Mouse (Mus musculus) megakaryocyte, embryonic 14.5 days (primary cell): ENCODE data around the gene Nrxn2. TPM values are rescaled to one million over a fixed set of nuclear protein-coding genes. Genes with fewer than 3 reads are reported as not detected.

Experiments used
- H3K27me3 ChIP-seq: replicated peaks from 2 replicates; pipeline ENCODE3; 2012; ENCODE audit warnings: inconsistent platforms
- H3K36me3 ChIP-seq: replicated peaks from 2 replicates; pipeline ENCODE3; 2012; ENCODE audit warnings: low read length, inconsistent platforms, mixed read lengths
- H3K4me1 ChIP-seq: 2 replicates; pipeline ENCODE4 v1.6.1; 2012; ENCODE audit warnings: inconsistent platforms
- H3K4me3 ChIP-seq: replicated peaks from 2 replicates; pipeline ENCODE3; 2012; ENCODE audit warnings: moderate library complexity, mild to moderate bottlenecking, inconsistent platforms
- H3K9me3 ChIP-seq: 2 replicates; pipeline ENCODE4 v1.6.1; 2012; ENCODE audit warnings: inconsistent platforms
- FLI1 ChIP-seq: IDR thresholded peaks from 2 replicates; pipeline ENCODE4 v1.6.1; 2012; ENCODE audit warnings: low read length, inconsistent platforms, mixed read lengths
- GATA1 ChIP-seq: IDR thresholded peaks from 3 replicates; pipeline ENCODE4 v1.6.1; 2012; ENCODE audit warnings: mixed read lengths, low read length, inconsistent platforms, borderline replicate concordance
- polyA plus RNA-seq: library from polyadenylated mRNA; stranded (reverse); fragments of >175 nt; gene quantifications from 2 replicates; pipeline ENCODE4 v1.2.3, GENCODE M21; 2012; ENCODE audit warnings: low replicate concordance; ENCODE audit not compliant: insufficient read depth

The Nrxn2 gene
- polyA plus RNA-seq, 1 experiment: 0.62 TPM

DNA sequence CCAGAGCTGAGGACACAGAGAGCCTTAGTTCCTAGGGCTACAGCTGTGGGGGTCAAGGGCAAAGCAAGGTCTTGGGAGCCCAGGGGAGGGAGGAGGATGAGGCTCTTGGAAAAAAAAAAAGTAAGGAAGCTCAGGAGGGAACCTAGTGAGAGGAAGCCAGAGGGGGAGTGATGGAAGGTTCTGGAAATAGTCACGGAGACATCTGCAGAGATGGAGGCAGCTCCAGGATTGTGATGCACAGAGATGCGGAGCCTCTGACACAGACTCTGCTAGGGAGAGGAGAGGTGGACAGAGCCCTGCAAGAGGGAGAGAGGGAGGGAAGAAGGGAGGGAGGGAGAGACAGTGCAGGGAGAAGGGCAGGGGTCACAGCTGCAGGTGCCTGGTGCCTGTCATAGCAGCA lies 92.0 kb downstream of the Nrxn2 start:
- 0 out of 2 replicates have a peak, but pooled peaks cover 4% of the 10 kb centered on the region for H3K4me1 ChIP-seq
- TF ChIP-seq FLI1 (no peak), GATA1 (no peak)
- H3K4me3 ChIP-seq: peak overlapping the region; percentile 33
- peaks cover 91% of the 10 kb centered on the region for H3K27me3 ChIP-seq
- H3K9me3 ChIP-seq: no peaks in the 10 kb centered on the region
- H3K36me3 ChIP-seq: no peaks in the 10 kb centered on the region

DNA sequence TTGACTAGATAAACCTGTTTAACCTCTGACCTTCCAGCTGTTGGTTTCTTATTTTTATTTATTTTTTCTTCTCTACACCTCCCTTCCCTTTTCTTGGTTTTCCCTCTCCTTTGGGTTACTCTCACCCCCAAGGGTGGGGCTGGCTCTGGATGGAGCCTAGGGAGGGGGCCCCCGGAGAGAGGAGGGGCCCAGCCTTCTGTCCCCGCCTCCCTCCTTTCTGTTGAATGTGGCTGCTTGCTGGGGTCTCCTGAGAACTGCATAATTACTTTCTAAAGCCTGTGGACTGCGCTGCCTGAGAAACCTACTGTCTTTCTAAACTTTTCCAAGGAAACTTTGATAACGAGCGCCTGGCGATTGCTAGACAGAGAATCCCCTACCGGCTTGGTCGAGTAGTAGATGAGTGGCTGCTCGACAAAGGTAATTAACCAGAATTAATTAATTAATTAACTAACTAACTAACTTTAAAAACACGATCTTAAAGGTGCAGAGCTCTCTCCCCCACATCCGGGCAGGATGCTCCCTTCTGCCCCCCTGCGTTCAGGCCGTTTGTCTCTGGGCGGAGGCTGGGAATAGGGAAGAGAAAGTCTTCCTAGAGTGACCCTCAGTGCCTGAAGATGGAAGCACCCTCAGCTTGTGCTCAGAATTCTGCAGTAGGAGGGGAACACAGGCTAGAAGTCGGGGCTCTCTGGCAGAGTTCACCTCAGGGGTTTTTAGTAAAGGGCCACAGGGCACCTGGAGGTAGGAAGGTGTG lies 95.0 kb downstream of the Nrxn2 start:
- Histone ChIP-seq H3K4me1 (no peaks in the 10 kb centered on the region), H3K9me3 (no peaks in the 10 kb centered on the region), H3K36me3 (no peaks in the 10 kb centered on the region), H3K4me3 (no peak overlapping the region), H3K27me3 (peaks cover 85% of the 10 kb centered on the region)
- no peak for TF ChIP-seq FLI1
- no peak for TF ChIP-seq GATA1

- no peak for TF ChIP-seq FLI1
- Histone ChIP-seq H3K4me3 (no peak overlapping the region), H3K36me3 (no peaks in the 10 kb centered on the region), H3K4me1 (no peaks in the 10 kb centered on the region), H3K9me3 (no peaks in the 10 kb centered on the region), H3K27me3 (peaks cover 89% of the 10 kb centered on the region)
These were observed 96.4 kb downstream of the Nrxn2 start for GRCm38 (mm10) chr19:6514940-6515339.

DNA sequence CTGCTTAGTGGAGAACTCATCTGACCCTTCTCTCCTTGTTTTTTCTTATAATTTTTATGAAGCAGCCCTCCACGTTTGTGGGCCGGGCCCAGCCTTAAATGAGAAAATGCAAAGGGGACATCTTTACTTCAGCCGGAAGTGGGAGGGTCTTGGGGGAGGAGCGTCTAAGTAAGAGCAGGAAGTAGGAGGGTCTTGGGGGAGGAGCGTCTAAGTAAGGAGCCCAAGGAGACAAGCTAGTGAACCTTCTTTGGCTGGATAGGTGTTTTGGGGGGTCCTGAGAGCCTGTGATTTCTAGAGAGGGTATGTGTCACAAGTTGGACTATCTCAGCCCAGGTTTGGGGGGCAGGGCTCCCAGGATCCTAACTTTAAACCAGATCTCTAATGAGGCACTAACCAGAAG lies 96.9 kb downstream of the Nrxn2 start:
- no peak for TF ChIP-seq FLI1
- Histone ChIP-seq H3K4me3 (no peak overlapping the region), H3K27me3 (peaks cover 89% of the 10 kb centered on the region), H3K4me1 (no peaks in the 10 kb centered on the region), H3K9me3 (no peaks in the 10 kb centered on the region), H3K36me3 (no peaks in the 10 kb centered on the region)

- H3K9me3 ChIP-seq: no peaks in the 10 kb centered on the region
- H3K4me3 ChIP-seq: no peak overlapping the region
- TF ChIP-seq FLI1 (no peak), GATA1 (no peak)
- H3K4me1 ChIP-seq: no peaks in the 10 kb centered on the region
- H3K27me3 ChIP-seq: peaks cover 88% of the 10 kb centered on the region
- no peaks in the 10 kb centered on the region for H3K36me3 ChIP-seq
These were observed 97.6 kb downstream of the Nrxn2 start for GRCm38 (mm10) chr19:6516153-6516552.

DNA sequence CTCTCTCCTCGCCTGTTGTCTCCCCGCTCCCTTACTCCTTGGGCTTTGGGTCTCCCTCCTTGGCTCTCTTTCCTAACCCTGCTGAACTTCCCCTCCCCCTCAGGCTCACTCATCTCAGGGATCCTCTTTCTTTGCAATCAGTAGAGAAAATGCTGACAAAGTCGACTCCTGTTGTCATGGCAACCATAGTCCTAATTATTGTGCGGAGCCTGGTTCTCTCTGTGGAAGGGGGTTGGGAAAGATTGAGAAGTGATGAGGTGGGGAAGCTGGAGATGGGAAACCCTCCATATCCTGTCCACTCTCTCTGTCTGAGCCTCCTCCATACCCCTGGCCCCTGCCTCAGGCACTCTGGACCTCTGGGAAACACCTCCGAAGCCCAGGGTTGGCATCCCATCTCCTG lies 100.1 kb downstream of the Nrxn2 start:
- no peak overlapping the region for H3K4me3 ChIP-seq
- H3K27me3 ChIP-seq: peaks cover 87% of the 10 kb centered on the region
- no peaks in the 10 kb centered on the region for H3K36me3 ChIP-seq
- no peaks in the 10 kb centered on the region for H3K9me3 ChIP-seq
- H3K4me1 ChIP-seq: no peaks in the 10 kb centered on the region
- TF ChIP-seq FLI1: no peak
- TF ChIP-seq GATA1: no peak

GRCm38 (mm10) chr19:6519483-6519882 lies 101.0 kb downstream of the Nrxn2 start:
- no peaks in the 10 kb centered on the region for H3K36me3 ChIP-seq
- H3K27me3 ChIP-seq: peaks cover 87% of the 10 kb centered on the region
- H3K9me3 ChIP-seq: no peaks in the 10 kb centered on the region
- no peaks in the 10 kb centered on the region for H3K4me1 ChIP-seq
- TF ChIP-seq GATA1: no peak
- TF ChIP-seq FLI1: no peak
- H3K4me3 ChIP-seq: no peak overlapping the region

GRCm38 (mm10) chr19:6521630-6522029 lies 103.1 kb downstream of the Nrxn2 start:
- Histone ChIP-seq H3K36me3 (no peaks in the 10 kb centered on the region), H3K4me3 (no peak overlapping the region), H3K27me3 (peaks cover 93% of the 10 kb centered on the region), H3K4me1 (no peaks in the 10 kb centered on the region), H3K9me3 (no peaks in the 10 kb centered on the region)
- TF ChIP-seq FLI1 (no peak), GATA1 (no peak)

GRCm38 (mm10) chr19:6522289-6522688 lies 103.8 kb downstream of the Nrxn2 start:
- H3K4me3 ChIP-seq: peak overlapping the region; percentile 2
- H3K36me3 ChIP-seq: no peaks in the 10 kb centered on the region
- H3K27me3 ChIP-seq: peaks cover 94% of the 10 kb centered on the region
- H3K4me1 ChIP-seq: no peaks in the 10 kb centered on the region
- no peak for TF ChIP-seq GATA1
- TF ChIP-seq FLI1: no peak
- no peaks in the 10 kb centered on the region for H3K9me3 ChIP-seq

GRCm38 (mm10) chr19:6525023-6525422 lies 106.5 kb downstream of the Nrxn2 start:
- TF ChIP-seq GATA1: no peak
- TF ChIP-seq FLI1: no peak
- Histone ChIP-seq H3K9me3 (no peaks in the 10 kb centered on the region), H3K4me3 (no peak overlapping the region), H3K36me3 (no peaks in the 10 kb centered on the region), H3K4me1 (peaks cover under 1% of the 10 kb centered on the region; the same call in 1 of the 2 replicates), H3K27me3 (peaks cover 95% of the 10 kb centered on the region)

DNA sequence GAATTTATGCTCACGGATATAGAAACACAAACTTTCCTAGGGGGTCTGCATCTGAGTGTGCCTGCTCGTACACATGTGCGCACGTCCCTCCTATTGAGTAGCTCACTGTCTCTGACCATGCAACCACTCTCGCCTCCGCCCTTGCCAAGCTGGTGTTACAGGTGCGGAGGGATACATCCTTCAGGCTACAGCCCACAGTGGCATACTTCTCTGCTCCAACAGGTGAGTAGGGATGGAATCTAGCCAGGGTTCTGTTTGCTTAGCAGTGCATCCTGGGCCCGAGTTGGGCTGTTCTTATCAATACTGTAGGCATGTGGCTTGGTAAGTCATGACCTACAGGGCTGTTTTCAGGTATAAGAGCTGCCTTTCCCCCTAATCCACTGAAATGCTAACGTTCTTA lies 107.5 kb downstream of the Nrxn2 start:
- H3K4me1 ChIP-seq: peaks cover 7% of the 10 kb centered on the region
- no peaks in the 10 kb centered on the region for H3K36me3 ChIP-seq
- no peaks in the 10 kb centered on the region for H3K9me3 ChIP-seq
- no peak overlapping the region for H3K4me3 ChIP-seq
- TF ChIP-seq FLI1 (no peak), GATA1 (no peak)
- H3K27me3 ChIP-seq: peaks cover 95% of the 10 kb centered on the region
